28 mouse cellular contexts compared by ENCODE assay signal in genomic region chr2:112781631-112782030, GRCm38 (mm10).
DNase-seq lines count a peak whose midpoint lies in the region; ATAC-seq and TF ChIP-seq lines count a peak whose summit lies in the region.
"Had no signal": no experiment of that assay in that cellular context is flagged by ENCODE, and none has a peak within 500 bp of the region (broad histone marks: within the 10 kb centered on the region; RNA-seq: fewer than 3 reads in every experiment).

No protein-coding gene starts in this region.

- no peak for DNase-seq in intestine, embryonic 14.5 days (ENCODE audit: low spot score)
- DNase-seq in lung, postnatal 10 days = no peak
- DNase-seq in stomach, postnatal 0 days (ENCODE audit: low spot score) = no peak
- no peak for DNase-seq in thymus, postnatal 4 days
- DNase-seq: adrenal gland, postnatal 10 days; adrenal gland, postnatal 36 days; B cell, adult 2 months; cerebellum, adult 18-20 months; cerebellum, adult 9-10 months; cerebellum, postnatal 14 days; forebrain, postnatal 0 days; gastrocnemius, adult 2 months; gastrocnemius, postnatal 14 days; heart, adult 2 months; heart, postnatal 14 days; heart, postnatal 4 days had no signal

- peak overlapping the region; percentile 64 for H3K27ac ChIP-seq in intestine, embryonic 14.5 days (ENCODE audit: low read depth)
- H3K27ac ChIP-seq in intestine, postnatal 0 days (ENCODE audit: low read depth, low read length) = no peak overlapping the region
- H3K27ac ChIP-seq in lung, embryonic 15.5 days = no peak overlapping the region
- peak overlapping the region; percentile 41; the same call in 1 of the 2 replicates for H3K27ac ChIP-seq in stomach, embryonic 14.5 days (ENCODE audit: low read length)
- H3K27ac ChIP-seq in stomach, postnatal 0 days (replicated peaks) = no peak overlapping the region
- H3K27ac ChIP-seq: embryonic facial prominence, embryonic 12.5 days; embryonic facial prominence, embryonic 15.5 days; gastrocnemius, adult 2 months; heart, adult 2 months; heart, embryonic 10.5 days; heart, embryonic 13.5 days; hindbrain, embryonic 14.5 days had no signal

- H3K4me2 ChIP-seq in intestine, embryonic 14.5 days (ENCODE audit: low read length) = no peak overlapping the region
- no peak overlapping the region for H3K4me2 ChIP-seq in intestine, postnatal 0 days (replicated peaks; ENCODE audit: low read depth)
- H3K4me2 ChIP-seq in lung, embryonic 15.5 days = no peak overlapping the region
- H3K4me2 ChIP-seq in stomach, embryonic 14.5 days (replicated peaks; ENCODE audit: low read depth, low read length) = no peak overlapping the region
- H3K4me2 ChIP-seq in stomach, postnatal 0 days (replicated peaks; ENCODE audit: low read depth) = no peak overlapping the region
- H3K4me2 ChIP-seq: embryonic facial prominence, embryonic 12.5 days; embryonic facial prominence, embryonic 15.5 days; heart, embryonic 13.5 days; hindbrain, embryonic 14.5 days had no signal

- no peaks in the 10 kb centered on the region for H3K9me3 ChIP-seq in intestine, embryonic 14.5 days (ENCODE audit: control insufficient read depth, low read length)
- H3K9me3 ChIP-seq in intestine, postnatal 0 days (ENCODE audit: control insufficient read depth) = no peaks in the 10 kb centered on the region
- H3K9me3 ChIP-seq in lung, embryonic 15.5 days = no peaks in the 10 kb centered on the region
- H3K9me3 ChIP-seq in stomach, embryonic 14.5 days (ENCODE audit: control insufficient read depth, low read depth, low read length) = no peaks in the 10 kb centered on the region
- no peaks in the 10 kb centered on the region for H3K9me3 ChIP-seq in stomach, postnatal 0 days (ENCODE audit: control insufficient read depth, low read length)
- H3K9me3 ChIP-seq: embryonic facial prominence, embryonic 12.5 days; embryonic facial prominence, embryonic 15.5 days; G1E; heart, embryonic 10.5 days; heart, embryonic 13.5 days had no signal

- no peak for TF ChIP-seq EP300 in stomach, postnatal 0 days (optimal IDR thresholded peaks at IDR 0.05)

- no peaks in the 10 kb centered on the region for H3K27me3 ChIP-seq in intestine, embryonic 14.5 days (replicated peaks; ENCODE audit: control insufficient read depth, insufficient read depth, low read length)
- H3K27me3 ChIP-seq in intestine, postnatal 0 days (replicated peaks; ENCODE audit: control insufficient read depth, insufficient read depth, low read length) = no peaks in the 10 kb centered on the region
- H3K27me3 ChIP-seq in lung, embryonic 15.5 days = no peaks in the 10 kb centered on the region
- H3K27me3 ChIP-seq in stomach, embryonic 14.5 days (ENCODE audit: control insufficient read depth, insufficient read depth, low read length) = no peaks in the 10 kb centered on the region
- H3K27me3 ChIP-seq in stomach, postnatal 0 days (ENCODE audit: control insufficient read depth, insufficient read depth, low read length) = no peaks in the 10 kb centered on the region
- H3K27me3 ChIP-seq: CH12.LX; embryonic facial prominence, embryonic 12.5 days; embryonic facial prominence, embryonic 15.5 days; heart, embryonic 13.5 days; Patski had no signal

- WGBS in intestine, embryonic 14.5 days = 4% methylated on average over 2 of the region's 2 CpGs
- WGBS in intestine, postnatal 0 days = 27% methylated on average over 2 of the region's 2 CpGs
- WGBS in lung, embryonic 15.5 days = 14% methylated on average over 2 of the region's 2 CpGs
- 12% methylated on average over 2 of the region's 2 CpGs for WGBS in stomach, embryonic 14.5 days
- 8% methylated on average over 2 of the region's 2 CpGs for WGBS in stomach, postnatal 0 days

- no peak overlapping the region for H3K4me3 ChIP-seq in intestine, embryonic 14.5 days (ENCODE audit: low read depth, low read length)
- H3K4me3 ChIP-seq in intestine, postnatal 0 days (ENCODE audit: low read depth, low read length) = no peak overlapping the region
- H3K4me3 ChIP-seq in lung, embryonic 15.5 days = no peak overlapping the region
- H3K4me3 ChIP-seq in stomach, embryonic 14.5 days (ENCODE audit: low read depth, low read length) = no peak overlapping the region
- no peak overlapping the region for H3K4me3 ChIP-seq in stomach, postnatal 0 days (ENCODE audit: low read depth, low read length)
- H3K4me3 ChIP-seq: embryonic facial prominence, embryonic 12.5 days; embryonic facial prominence, embryonic 15.5 days; gastrocnemius, adult 2 months; heart, adult 2 months; heart, embryonic 10.5 days; heart, embryonic 13.5 days had no signal

- H3K36me3 ChIP-seq in intestine, embryonic 14.5 days (ENCODE audit: control insufficient read depth, insufficient read depth, low read length) = no peaks in the 10 kb centered on the region
- H3K36me3 ChIP-seq in intestine, postnatal 0 days (ENCODE audit: control insufficient read depth, insufficient read depth) = no peaks in the 10 kb centered on the region
- H3K36me3 ChIP-seq in lung, embryonic 15.5 days = no peaks in the 10 kb centered on the region
- H3K36me3 ChIP-seq in stomach, embryonic 14.5 days (ENCODE audit: control insufficient read depth, insufficient read depth, low read length) = no peaks in the 10 kb centered on the region; the same call in 1 of the 2 replicates
- H3K36me3 ChIP-seq in stomach, postnatal 0 days (ENCODE audit: control insufficient read depth, insufficient read depth, low read length) = no peaks in the 10 kb centered on the region
- H3K36me3 ChIP-seq: embryonic facial prominence, embryonic 12.5 days; embryonic facial prominence, embryonic 15.5 days; G1E; heart, embryonic 10.5 days; heart, embryonic 13.5 days had no signal

- no peak for TF ChIP-seq CTCF in intestine, postnatal 0 days (IDR thresholded peaks at IDR 0.05; ENCODE audit: low read depth)
- TF ChIP-seq CTCF in stomach, postnatal 0 days (IDR thresholded peaks at IDR 0.05; ENCODE audit: low read depth) = no peak

- ATAC-seq in intestine, embryonic 14.5 days (replicated peaks; ENCODE audit: low FRiP score, low TSS enrichment, low read depth) = no peak
- no peak for ATAC-seq in intestine, postnatal 0 days
- ATAC-seq in lung, embryonic 15.5 days (ENCODE audit: borderline replicate concordance, extremely low read depth, low FRiP score, low TSS enrichment) = peak; percentile 81; the same call in 1 of the 2 replicates
- no peak for ATAC-seq in stomach, embryonic 14.5 days (ENCODE audit: insufficient number of reproducible peaks, insufficient read depth, low FRiP score, low read depth)
- no peak for ATAC-seq in stomach, postnatal 0 days (ENCODE audit: low FRiP score, low TSS enrichment)
- ATAC-seq: forebrain, embryonic 14.5 days; forebrain, postnatal 0 days; Patski had no signal

- no peak overlapping the region for H3K9ac ChIP-seq in intestine, embryonic 14.5 days (ENCODE audit: low read length)
- no peak overlapping the region for H3K9ac ChIP-seq in intestine, postnatal 0 days (ENCODE audit: low read depth, low read length)
- no peak overlapping the region for H3K9ac ChIP-seq in lung, embryonic 15.5 days
- no peak overlapping the region for H3K9ac ChIP-seq in stomach, embryonic 14.5 days (replicated peaks; ENCODE audit: low read depth, low read length)
- H3K9ac ChIP-seq in stomach, postnatal 0 days (ENCODE audit: low read length) = no peak overlapping the region
- H3K9ac ChIP-seq: embryonic facial prominence, embryonic 12.5 days; embryonic facial prominence, embryonic 15.5 days; forebrain, postnatal 0 days; heart, embryonic 13.5 days; hindbrain, embryonic 14.5 days had no signal

- 0 out of 2 replicates have a peak, but pooled peaks cover 4% of the 10 kb centered on the region for H3K4me1 ChIP-seq in intestine, embryonic 14.5 days (replicated peaks; ENCODE audit: control insufficient read depth, insufficient read depth, low read length)
- no peaks in the 10 kb centered on the region for H3K4me1 ChIP-seq in intestine, postnatal 0 days (replicated peaks; ENCODE audit: control insufficient read depth, insufficient read depth, low read length)
- 0 out of 2 replicates have a peak, but pooled peaks cover 9% of the 10 kb centered on the region for H3K4me1 ChIP-seq in lung, embryonic 15.5 days
- no peaks in the 10 kb centered on the region; the same call in 1 of the 2 replicates for H3K4me1 ChIP-seq in stomach, embryonic 14.5 days (ENCODE audit: control insufficient read depth, insufficient read depth, low read length)
- H3K4me1 ChIP-seq in stomach, postnatal 0 days (replicated peaks; ENCODE audit: control insufficient read depth, insufficient read depth) = no peaks in the 10 kb centered on the region; the same call in 1 of the 2 replicates
- H3K4me1 ChIP-seq: embryonic facial prominence, embryonic 12.5 days; embryonic facial prominence, embryonic 15.5 days; heart, embryonic 10.5 days; heart, embryonic 13.5 days had no signal

Comparison
In these comparisons a context has a peak if more than half of its experiments do, and no peak if none do; other contexts are left out.
1. H3K27ac ChIP-seq: peak in intestine, embryonic 14.5 days (single experiment) and stomach, embryonic 14.5 days (single experiment); none in intestine, postnatal 0 days (single experiment), lung, embryonic 15.5 days (single experiment) and stomach, postnatal 0 days (single experiment).